Mouse (Mus musculus) neural tube, embryonic 14.5 days (tissue): Measurements from ENCODE around the gene Mycbpap. TPM values are rescaled to one million over a fixed set of nuclear protein-coding genes. Genes with fewer than 3 reads are reported as not detected.

Experiments
- ATAC-seq: fragments of 200-750 bp; cut with Nextera tagmentation; 2 replicates; pipeline ENCODE4 v1.8.0; 2017; ENCODE audit warnings: low read depth, mild to moderate bottlenecking, moderate TSS enrichment, moderate library complexity
- H3K27ac ChIP-seq: fragments of 300-500 bp; sonication (generic); 2 replicates; pipeline ENCODE4 v1.5.1; 2014; ENCODE audit warnings: low read depth, mild to moderate bottlenecking, control low read depth, low read length, moderate library complexity, mixed read lengths
- H3K27me3 ChIP-seq: fragments of 300-500 bp; sonication (generic); 2 replicates; pipeline ENCODE4 v1.6.1; 2014; ENCODE audit warnings: low read length; ENCODE audit not compliant: control insufficient read depth, insufficient read depth
- H3K36me3 ChIP-seq: fragments of 300-500 bp; sonication (generic); 2 replicates; pipeline ENCODE4 v1.6.1; 2014; ENCODE audit warnings: low read length, mixed read lengths; ENCODE audit not compliant: control insufficient read depth, insufficient read depth
- H3K4me1 ChIP-seq: fragments of 300-500 bp; sonication (generic); 2 replicates; pipeline ENCODE4 v1.6.1; 2014; ENCODE audit warnings: low read length; ENCODE audit not compliant: control insufficient read depth, insufficient read depth
- H3K4me2 ChIP-seq: fragments of 300-500 bp; sonication (generic); 2 replicates; pipeline ENCODE4 v1.6.1; 2014; ENCODE audit warnings: mild to moderate bottlenecking, low read depth, low read length, control low read depth
- H3K4me3 ChIP-seq: fragments of 300-500 bp; sonication (generic); 2 replicates; pipeline ENCODE4 v1.5.1; 2014; ENCODE audit warnings: low read depth, low read length, control low read depth, mixed read lengths
- H3K9ac ChIP-seq: fragments of 300-500 bp; sonication (generic); replicated peaks from 2 replicates; pipeline ENCODE4 v1.6.1; 2014; ENCODE audit warnings: low read depth, mild to moderate bottlenecking, control low read depth, low read length, mixed read lengths
- H3K9me3 ChIP-seq: fragments of 300-500 bp; sonication (generic); 2 replicates; pipeline ENCODE4 v1.6.1; 2016; ENCODE audit warnings: low read length; ENCODE audit not compliant: control insufficient read depth
- WGBS: fragments of 180-500 bp; shearing (Covaris S2); extraction: QIAGEN DNeasy Blood & Tissue Kit; methylation state at CpG from one replicate; pipeline ENCODE4 v1.1.7; 2014; 5-methylcytosine and 5-hydroxymethylcytosine counted together
- polyA plus RNA-seq: library from polyadenylated mRNA; unstranded; fragments of >200 nt; fragmentation: Nextera tagmentation; extraction: Ambion mirVana; gene quantifications from 2 replicates; pipeline ENCODE4 v1.2.1, GENCODE M21; 2014

Mycbpap gene
- polyA plus RNA-seq, 1 experiment from 2014 or later, result 2.0 TPM

DNA sequence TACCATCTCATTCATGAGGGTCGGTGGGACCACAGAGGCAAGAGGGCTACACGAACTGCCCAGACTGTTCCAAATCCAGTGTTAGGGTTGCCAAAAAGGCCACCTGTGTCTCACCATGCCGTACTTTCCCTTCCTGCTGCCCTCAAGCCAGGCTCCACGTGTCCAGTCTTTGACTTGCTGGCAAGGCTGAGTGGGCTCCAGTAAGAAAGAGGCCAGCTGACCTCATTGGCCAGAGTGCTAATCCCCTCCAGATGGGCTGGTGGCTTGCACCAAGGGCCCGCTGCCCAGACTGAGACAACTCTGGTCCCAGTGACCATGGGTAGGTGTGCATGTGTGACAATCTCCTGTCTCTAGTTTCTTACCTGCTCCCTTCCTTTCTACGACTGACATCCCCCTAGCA is 43.9 kb downstream of the Mycbpap start:
- H3K9me3 ChIP-seq, result no peaks in the 10 kb centered on the region
- H3K4me2 ChIP-seq, result no peak overlapping the region
- H3K4me1 ChIP-seq, result peaks cover 14% of the 10 kb centered on the region
- ATAC-seq, result no peak
- no peaks in the 10 kb centered on the region for H3K36me3 ChIP-seq
- WGBS, result 86% methylated on average over 6 of the region's 6 CpGs
- no peak overlapping the region for H3K9ac ChIP-seq
- H3K27ac ChIP-seq, result no peak overlapping the region
- no peak overlapping the region for H3K4me3 ChIP-seq
- no peaks in the 10 kb centered on the region; the same call in none of the 2 replicates for H3K27me3 ChIP-seq

DNA sequence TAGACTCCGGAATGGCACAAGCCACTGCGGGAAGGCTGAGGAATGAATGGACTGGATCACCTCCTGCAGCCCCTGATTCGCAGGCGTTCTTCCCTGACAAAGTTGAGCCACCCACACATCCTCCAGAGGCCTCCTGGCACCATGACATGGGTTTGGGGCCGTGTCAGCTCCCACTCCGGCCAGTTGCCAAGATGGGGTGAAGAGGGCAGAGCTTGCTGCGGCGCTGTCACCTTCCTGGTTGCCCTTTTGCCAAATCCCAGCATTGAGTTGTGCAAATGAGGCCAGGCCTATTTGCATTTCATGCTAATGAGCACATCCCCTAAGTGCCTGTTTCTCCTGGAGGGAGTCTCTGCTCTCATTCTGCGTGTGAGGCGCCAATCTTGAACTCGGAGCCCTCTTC is 45.8 kb downstream of the Mycbpap start:
- Histone ChIP-seq H3K9ac (no peak overlapping the region), H3K9me3 (no peaks in the 10 kb centered on the region), H3K4me1 (peaks cover 21% of the 10 kb centered on the region), H3K4me2 (no peak overlapping the region), H3K36me3 (no peaks in the 10 kb centered on the region), H3K27ac (no peak overlapping the region), H3K4me3 (no peak overlapping the region), H3K27me3 (peaks cover 2% of the 10 kb centered on the region)
- no peak for ATAC-seq
- WGBS, result 9% methylated on average over 11 of the region's 11 CpGs

DNA sequence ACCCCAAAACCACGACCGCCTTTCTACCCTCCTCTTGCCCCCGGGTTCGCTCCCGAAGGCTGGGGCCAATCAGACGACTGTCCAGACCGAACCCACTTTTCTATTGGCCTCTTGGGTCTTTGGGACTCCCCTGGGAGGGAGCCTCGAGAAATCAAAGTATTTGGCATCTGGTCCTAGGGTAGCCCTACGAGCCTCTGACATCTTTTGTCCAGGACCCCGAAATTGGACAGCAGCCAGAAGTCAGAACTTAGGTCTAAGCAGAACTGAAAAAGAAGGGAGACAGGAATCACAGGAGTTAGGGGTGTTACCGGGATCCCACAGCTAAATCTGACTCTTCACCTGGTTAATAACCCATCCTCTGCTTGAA is 47.0 kb downstream of the Mycbpap start:
- no peak for ATAC-seq
- H3K4me3 ChIP-seq, result peak overlapping the region; percentile 80
- peaks cover 31% of the 10 kb centered on the region for H3K4me1 ChIP-seq
- H3K4me2 ChIP-seq, result peak overlapping the region; percentile 95
- no peaks in the 10 kb centered on the region for H3K9me3 ChIP-seq
- no peaks in the 10 kb centered on the region for H3K36me3 ChIP-seq
- peaks cover 2% of the 10 kb centered on the region for H3K27me3 ChIP-seq
- H3K9ac ChIP-seq, result peak overlapping the region; percentile 96; the same call in 1 of the 2 replicates
- no peak overlapping the region for H3K27ac ChIP-seq
- WGBS, result 2% methylated on average over 11 of the region's 11 CpGs

DNA sequence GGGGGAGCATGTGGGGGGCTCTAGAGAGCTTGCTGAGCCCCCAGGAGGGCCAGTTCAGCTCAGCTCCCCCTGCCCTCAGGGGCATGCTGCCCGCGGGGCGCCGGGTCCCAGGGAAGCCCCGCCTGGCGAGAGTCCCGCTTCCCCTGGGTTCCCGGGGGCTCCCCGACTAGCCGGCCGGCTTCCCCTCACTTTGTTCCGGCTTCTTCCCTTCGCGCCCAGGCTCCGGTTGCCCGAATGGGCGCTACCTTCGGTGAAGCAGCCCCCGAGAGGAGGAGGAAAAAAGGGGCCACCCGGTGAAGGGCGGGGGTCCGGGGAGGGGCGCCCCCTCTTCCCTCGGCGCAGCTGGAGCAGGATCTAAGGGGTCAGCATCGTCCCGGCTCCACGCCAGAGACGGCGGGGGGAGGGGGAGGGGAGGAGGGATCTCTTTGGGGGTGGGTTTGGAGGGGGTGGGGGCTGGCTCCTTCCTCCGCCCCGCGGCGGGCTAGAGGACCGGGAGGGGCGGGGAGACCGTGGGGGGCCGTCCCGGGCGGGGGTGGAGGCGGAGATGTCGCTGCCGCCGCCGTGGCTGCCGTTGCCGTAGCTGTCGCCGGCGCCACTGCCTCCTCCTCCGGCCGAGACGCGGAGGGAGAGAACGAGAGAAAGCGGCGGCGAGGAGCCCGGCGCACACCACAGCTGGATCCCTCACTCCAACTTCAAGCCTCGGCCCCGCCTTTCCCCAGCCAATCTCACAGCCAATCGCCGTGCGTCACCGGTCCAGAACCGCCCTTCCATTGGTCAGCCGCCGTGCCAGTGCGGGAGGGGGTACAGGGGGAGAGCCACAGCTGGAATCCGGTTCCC is 47.6 kb downstream of the Mycbpap start, which contains the start of gene Cacna1g:
Cacna1g (minus strand) TSS at position 492 of the 837 bp plus-strand sequence.
- ATAC-seq, result peak; percentile 91

DNA sequence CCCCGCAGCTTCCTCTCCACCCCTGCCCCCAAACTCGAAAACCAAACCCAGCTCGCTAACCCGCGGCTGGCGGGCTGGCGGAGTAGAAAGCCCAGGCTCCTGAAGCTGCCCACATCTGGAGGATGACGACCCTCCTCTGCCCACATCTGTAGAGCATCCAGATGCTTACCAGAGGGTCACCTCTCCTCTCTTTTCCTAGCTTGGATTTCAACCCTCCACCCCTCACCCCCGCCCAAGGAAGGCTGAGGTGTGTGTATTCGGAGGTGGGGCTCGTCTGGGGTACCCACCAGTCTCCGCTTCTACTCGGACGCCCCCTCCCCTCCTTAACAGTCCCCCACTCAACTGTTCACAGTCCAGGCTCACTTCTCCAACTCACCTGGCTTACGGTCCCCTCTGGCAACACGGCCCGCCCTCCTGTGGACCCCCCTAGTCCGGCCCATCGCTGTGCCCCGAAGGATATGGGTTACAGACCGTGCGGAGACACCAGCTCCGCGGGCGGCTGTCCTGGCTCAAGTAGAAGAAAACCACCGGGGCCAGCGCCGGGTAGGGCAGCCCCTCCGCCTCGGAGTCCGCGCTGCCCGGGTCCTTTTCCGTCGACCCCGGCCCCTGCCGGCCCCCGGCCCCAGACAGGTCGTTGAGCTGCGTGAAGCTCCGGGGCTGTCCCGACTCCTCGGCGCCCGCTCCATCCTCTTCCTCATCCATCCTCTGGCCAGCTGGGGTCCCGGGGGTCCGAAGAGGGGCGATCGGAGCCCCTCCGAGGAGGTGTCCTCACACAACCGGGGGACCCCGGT is 48.4 kb downstream of the Mycbpap start:
- H3K4me3 ChIP-seq, result peak overlapping the region; percentile 80
- peaks cover 43% of the 10 kb centered on the region for H3K4me1 ChIP-seq
- no peaks in the 10 kb centered on the region for H3K9me3 ChIP-seq
- H3K4me2 ChIP-seq, result peak overlapping the region; percentile 95
- peaks cover 2% of the 10 kb centered on the region for H3K27me3 ChIP-seq
- H3K27ac ChIP-seq, result peak overlapping the region; percentile 76
- WGBS, result under 1% methylated on average over 51 of the region's 52 CpGs
- ATAC-seq, result no peak
- peak overlapping the region; percentile 96 for H3K9ac ChIP-seq
- H3K36me3 ChIP-seq, result no peaks in the 10 kb centered on the region

More for the DNA sequence above, 47.6 kb downstream of the Mycbpap start, which contains the start of gene Cacna1g:
- Histone ChIP-seq H3K36me3 (no peaks in the 10 kb centered on the region), H3K9ac (peak within 1 kb of the TSS; percentile 96), H3K4me3 (peak within 1 kb of the TSS; percentile 80), H3K27me3 (peaks cover 2% of the 10 kb centered on the region), H3K27ac (peak within 1 kb of the TSS; percentile 76), H3K9me3 (no peaks in the 10 kb centered on the region), H3K4me1 (peaks cover 37% of the 10 kb centered on the region), H3K4me2 (peak within 1 kb of the TSS; percentile 95)
- 0% methylated on average over 36 of the region's 71 CpGs for WGBS

DNA sequence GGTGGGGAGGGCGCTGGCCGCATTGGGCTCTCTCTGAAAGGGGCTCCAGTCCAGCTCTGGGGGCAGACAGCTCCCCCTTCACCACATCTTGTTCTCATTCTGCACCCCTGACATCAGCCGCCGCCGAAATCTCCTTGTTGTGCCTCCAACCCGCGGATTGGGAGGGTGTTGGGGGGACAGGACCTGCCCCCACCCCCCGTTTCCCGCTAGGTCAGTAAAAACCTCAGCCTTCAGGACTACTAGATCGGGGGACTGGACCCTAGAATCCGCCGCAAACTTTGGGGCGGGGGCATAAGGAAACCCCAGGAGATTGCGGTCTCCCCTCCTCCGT is 49.0 kb downstream of the Mycbpap start:
- 1% methylated on average over 15 of the region's 15 CpGs for WGBS
- H3K27me3 ChIP-seq, result peaks cover 2% of the 10 kb centered on the region
- no peaks in the 10 kb centered on the region for H3K9me3 ChIP-seq
- peak overlapping the region; percentile 95 for H3K4me2 ChIP-seq
- H3K36me3 ChIP-seq, result no peaks in the 10 kb centered on the region
- no peak for ATAC-seq
- peaks cover 48% of the 10 kb centered on the region for H3K4me1 ChIP-seq
- H3K9ac ChIP-seq, result peak overlapping the region; percentile 96
- H3K4me3 ChIP-seq, result peak overlapping the region; percentile 80
- H3K27ac ChIP-seq, result peak overlapping the region; percentile 28; the same call in 1 of the 2 replicates

DNA sequence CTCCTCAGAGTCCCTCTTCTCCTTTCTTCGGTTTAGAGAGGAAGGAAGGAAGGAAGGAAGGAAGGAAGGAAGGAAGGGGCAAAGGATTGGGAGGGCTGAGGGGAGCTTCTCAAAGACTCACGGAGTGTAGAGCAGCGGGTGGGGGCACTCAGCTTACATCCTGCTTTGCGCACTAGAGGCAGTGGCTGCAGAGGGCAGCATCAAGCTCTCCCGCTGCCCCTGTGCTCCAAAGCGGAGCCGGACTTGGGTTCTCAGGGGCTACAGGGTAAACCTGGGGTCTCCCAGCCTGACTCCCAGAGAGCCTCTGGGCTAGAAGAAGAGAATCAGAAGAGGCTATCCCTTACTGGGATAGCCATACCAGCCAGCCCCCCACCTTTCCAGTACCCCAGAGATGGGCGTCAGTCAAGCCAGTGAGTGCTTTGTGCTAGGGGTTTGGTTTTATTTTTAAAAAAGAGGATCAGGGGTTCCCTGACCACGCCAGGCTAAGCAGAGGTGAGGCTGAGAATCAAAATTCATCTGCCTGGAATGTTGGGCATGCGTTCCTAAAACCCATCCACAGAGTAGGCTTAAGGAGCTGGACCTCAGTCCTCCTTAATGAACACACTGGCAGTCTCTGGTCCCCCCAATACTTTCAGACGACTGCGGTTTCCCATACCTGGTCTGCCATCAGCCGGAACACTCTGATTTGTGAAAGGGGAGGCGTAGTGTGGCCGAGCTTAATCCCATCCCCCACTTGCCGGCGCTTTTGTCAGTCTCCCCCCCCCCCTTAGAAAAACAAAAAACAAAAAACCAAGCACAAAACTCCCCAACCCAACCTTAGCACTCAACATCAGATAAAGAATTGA is 49.6 kb downstream of the Mycbpap start:
- H3K4me3 ChIP-seq, result peak overlapping the region; percentile 80
- H3K27me3 ChIP-seq, result peaks cover 2% of the 10 kb centered on the region
- H3K36me3 ChIP-seq, result no peaks in the 10 kb centered on the region
- H3K4me1 ChIP-seq, result peaks cover 48% of the 10 kb centered on the region
- no peak for ATAC-seq
- H3K27ac ChIP-seq, result peak overlapping the region; percentile 28; the same call in 1 of the 2 replicates
- peak overlapping the region; percentile 96 for H3K9ac ChIP-seq
- no peaks in the 10 kb centered on the region for H3K9me3 ChIP-seq
- peak overlapping the region; percentile 95 for H3K4me2 ChIP-seq
- WGBS, result 7% methylated on average over 17 of the region's 17 CpGs

DNA sequence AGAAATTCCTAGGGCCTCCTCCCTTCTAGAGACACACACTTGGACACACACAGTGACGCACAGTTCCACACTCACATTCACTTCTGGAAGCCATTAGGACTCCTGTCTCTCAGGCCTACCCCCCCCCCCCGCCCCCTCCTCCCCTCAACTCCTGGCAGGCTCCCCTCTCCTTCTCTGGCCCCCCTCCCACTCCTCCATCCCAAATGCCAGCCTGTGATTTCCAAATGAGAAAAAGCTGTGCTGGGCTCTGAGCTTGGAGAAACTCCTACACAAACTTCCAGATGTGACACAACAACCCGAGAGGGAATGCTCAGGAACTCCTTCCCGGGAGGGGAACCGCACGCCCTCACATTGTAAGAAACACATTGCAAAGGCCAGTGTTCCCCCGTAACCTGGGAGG is 51.2 kb downstream of the Mycbpap start:
- Histone ChIP-seq H3K9ac (no peak overlapping the region), H3K27me3 (peaks cover 2% of the 10 kb centered on the region), H3K9me3 (no peaks in the 10 kb centered on the region), H3K4me2 (peak overlapping the region; percentile 95; the same call in 1 of the 2 replicates), H3K4me1 (peaks cover 43% of the 10 kb centered on the region), H3K27ac (no peak overlapping the region), H3K36me3 (no peaks in the 10 kb centered on the region), H3K4me3 (no peak overlapping the region)
- 44% methylated on average over 6 of the region's 7 CpGs for WGBS
- ATAC-seq, result no peak
